ENCODE assay signal across 14 mouse cellular contexts in genomic region chr15:82453501-82453900, GRCm38 (mm10). TPM values are rescaled to one million over a fixed set of nuclear protein-coding genes. Genes with fewer than 3 reads are reported as not detected.
"Had no signal": no experiment of that assay in that cellular context is flagged by ENCODE, and none has a peak within 500 bp of the region (broad histone marks: within the 10 kb centered on the region; RNA-seq: fewer than 3 reads in every experiment).

No protein-coding gene starts in this region.

RNA-seq across cellular contexts. Expression of gene Cyp2d9, which starts 20.3 kb away (rescaled TPM):
- polyA plus RNA-seq: lung, embryonic 15.5 days; lung, postnatal 0 days; macrophage; midbrain, embryonic 11.5 days; midbrain, embryonic 13.5 days; midbrain, embryonic 15.5 days; midbrain, postnatal 0 days; neural tube, embryonic 12.5 days; neural tube, embryonic 14.5 days; spleen, adult 2 months; thymus, postnatal 0 days had no signal

RNA-seq across cellular contexts. Expression of gene Cyp2d10, which starts 46.5 kb away (rescaled TPM):
- polyA plus RNA-seq: lung, embryonic 15.5 days; lung, postnatal 0 days; macrophage; midbrain, embryonic 11.5 days; midbrain, embryonic 13.5 days; midbrain, embryonic 15.5 days; midbrain, postnatal 0 days; neural tube, embryonic 12.5 days; neural tube, embryonic 14.5 days; thymus, postnatal 0 days had no signal

RNA-seq across cellular contexts. Expression of gene Cyp2d11, which starts 59.7 kb away (rescaled TPM):
- polyA plus RNA-seq: liver, embryonic 16.5 days; lung, adult 2 months; lung, embryonic 15.5 days; lung, postnatal 0 days; macrophage; midbrain, embryonic 11.5 days; midbrain, embryonic 13.5 days; midbrain, embryonic 15.5 days; midbrain, postnatal 0 days; neural tube, embryonic 12.5 days; neural tube, embryonic 14.5 days; spleen, adult 2 months; stomach, embryonic 15.5 days; thymus, postnatal 0 days had no signal
